Mouse (Mus musculus): Measurements from ENCODE around the gene Bcl2l11.

DNA sequence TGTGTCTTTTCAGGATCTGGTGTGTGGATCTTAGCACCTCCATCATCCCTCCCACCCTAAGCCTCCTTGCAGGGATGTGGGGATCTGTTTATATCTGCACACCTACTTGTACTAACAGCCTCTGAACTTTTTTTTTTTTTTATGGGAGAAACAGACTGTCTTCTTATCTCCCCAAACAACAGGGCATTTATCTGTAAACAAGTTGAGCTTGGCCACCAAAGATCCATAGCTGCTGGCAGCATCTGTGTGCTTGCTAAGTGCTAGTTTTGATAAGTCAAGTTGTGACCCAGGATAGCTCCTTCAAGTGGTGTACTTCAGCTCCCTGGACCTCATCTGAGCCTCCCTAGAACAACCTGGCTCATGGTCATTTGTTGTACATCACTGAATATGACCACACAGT, 18.2 kb downstream of the Bcl2l11 start:
- TF ChIP-seq CTCF (IDR thresholded peaks at IDR 0.05; ENCODE audit: borderline replicate concordance, insufficient read depth, low read depth, low read length) (no peak), POLR2A (IDR thresholded peaks at IDR 0.05; ENCODE audit: borderline replicate concordance, insufficient read depth, low read length) (no peak)
